Mouse (Mus musculus) spleen, postnatal 14 days (tissue): Measurements from ENCODE around the gene AI661453.
"Not testable (repeated sequence)": the region's sequence is repeated elsewhere in the genome, so short reads cannot be mapped to it uniquely, and the experiment has no call there.

Experiments used
- DNase-seq, 2 experiments: peaks; one replicate each; pipeline ENCODE4 v3.0.0; 2021 to 2022; ENCODE audit warnings: low spot score in 2 of 2

The AI661453 gene

DNA sequence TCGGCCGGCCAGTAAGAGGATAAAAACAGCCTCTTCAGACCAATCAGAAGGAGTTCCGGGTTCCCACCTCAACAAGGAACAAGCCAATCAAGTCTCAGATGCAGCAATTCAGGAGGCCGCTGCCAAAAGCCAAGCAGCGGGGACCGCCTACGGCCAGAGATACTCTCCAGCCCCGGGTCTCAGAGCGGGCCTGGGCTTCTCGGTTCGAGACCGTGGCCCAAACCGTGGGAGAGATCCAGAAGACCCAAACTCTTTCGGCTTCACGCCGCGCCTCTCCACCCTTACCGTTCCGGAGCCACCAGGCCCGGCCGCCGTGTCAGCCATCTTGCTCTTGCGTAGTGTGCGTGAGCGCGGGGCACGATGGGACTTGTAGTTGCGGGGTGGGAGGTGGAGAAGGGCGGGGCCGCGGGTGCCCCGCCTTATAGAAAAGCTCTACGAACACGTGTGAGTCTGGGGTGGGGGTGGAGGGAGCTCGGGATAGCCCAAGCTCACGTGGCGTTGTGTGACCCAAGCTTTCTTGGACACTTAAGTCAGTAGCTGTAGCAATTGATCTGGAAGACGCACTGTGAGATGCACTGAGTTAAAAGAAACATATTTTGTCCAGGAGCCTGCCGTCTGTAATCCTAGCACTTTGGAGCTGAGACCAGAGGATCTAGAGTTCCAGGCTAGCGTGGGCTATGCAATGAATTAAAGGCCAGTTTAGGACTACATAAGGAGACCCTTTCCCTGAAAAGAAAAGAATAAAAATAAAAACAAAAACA is 65.7 kb downstream of the AI661453 start, which contains the start of gene Taf8:
Gene Taf8, minus strand, starts transcription at position 347 of the 761 bp plus-strand sequence.
- peak; percentile 85 to 88 for DNase-seq

GRCm38 (mm10) chr17:47502707-47503045 is 66.3 kb downstream of the AI661453 start:
- DNase-seq: not testable (repeated sequence)

DNA sequence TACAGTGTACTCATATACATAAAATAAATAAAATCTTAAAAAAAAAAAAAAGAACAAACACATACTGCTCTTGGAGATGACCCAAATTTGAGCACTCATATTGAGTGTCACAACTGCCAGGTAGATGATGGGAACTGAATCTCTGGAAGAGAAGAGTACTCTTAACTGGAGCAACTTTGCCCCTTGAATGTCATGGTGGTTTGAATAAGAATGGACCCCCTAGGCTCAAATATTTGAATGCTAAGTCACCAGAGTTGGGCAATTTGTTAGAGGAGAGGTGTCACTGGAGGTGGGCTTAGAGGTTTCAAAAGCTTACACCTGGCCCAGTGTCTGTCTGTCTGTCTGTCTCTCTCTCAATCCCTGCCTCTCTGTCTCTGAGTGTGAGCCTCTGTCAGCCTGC is 67.3 kb downstream of the AI661453 start:
- no peak for DNase-seq

DNA sequence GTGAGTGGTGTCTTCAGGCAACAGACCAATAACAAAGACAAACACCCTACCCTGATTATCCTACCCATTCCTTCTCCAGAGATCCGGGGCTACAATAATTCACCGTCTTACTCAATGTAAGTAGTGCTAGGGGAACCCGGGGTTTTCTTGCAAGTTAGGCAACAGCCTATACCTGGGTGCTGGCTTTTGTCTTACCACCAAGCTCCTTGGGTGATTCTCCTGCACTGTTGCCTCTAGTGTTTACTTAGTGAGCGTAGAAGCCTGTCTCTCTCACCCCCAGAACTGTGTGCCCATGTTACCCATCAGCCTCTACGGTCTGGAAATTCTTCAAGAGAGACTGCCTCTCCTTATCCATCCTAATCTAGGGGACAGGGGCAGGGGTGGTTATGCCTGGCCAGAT is 67.8 kb downstream of the AI661453 start:
- DNase-seq: no peak

GRCm38 (mm10) chr17:47504941-47505346 is 68.5 kb downstream of the AI661453 start, which contains the start of gene Ccnd3:
Ccnd3 (plus strand) TSS chr17:47505051.
- peak; percentile 66 to 73 for DNase-seq

DNA sequence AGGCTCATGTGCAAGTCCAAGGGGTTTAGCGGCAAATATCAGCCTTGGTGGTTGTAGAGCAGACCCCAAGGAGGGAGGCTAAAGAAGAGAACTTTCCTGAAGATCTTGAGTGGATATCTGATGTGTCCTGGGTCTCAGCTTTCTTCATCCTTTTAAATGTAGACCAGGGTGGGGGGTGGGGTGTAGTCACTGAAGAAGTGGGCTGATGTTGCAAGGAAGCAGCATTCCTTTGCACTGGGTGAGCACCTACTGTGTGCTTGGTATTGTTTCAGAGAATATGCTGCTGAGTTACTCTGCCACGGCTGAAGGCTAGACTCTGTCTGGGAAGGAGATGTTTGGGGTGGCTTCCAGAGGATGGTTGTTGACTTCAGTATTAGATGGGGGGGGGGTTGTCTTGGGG is 69.2 kb downstream of the AI661453 start:
- no peak for DNase-seq

DNA sequence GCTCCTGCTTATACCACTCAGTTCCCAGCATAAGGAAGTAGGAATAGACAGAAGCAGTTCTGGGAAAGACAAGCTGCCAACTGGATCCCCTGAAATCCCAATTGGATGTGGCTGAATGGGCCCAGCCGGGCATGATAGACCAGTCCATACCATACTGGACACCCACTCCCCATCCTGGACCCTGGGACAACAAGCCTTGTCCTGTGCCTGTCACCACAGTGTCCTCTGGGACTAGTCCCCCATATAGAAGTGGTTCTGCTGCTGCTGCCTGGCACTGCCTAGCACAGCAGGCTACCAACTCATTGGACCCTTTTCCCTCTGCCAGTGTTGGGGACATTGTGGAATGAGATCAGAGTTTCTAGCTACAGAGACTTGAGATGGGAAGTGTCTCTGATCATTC is 69.6 kb downstream of the AI661453 start:
- no peak for DNase-seq

GRCm38 (mm10) chr17:47506697-47507096 is 70.3 kb downstream of the AI661453 start:
- DNase-seq: no peak

GRCm38 (mm10) chr17:47507523-47507922 is 71.1 kb downstream of the AI661453 start:
- no peak for DNase-seq

GRCm38 (mm10) chr17:47508012-47508608 is 71.7 kb downstream of the AI661453 start:
- DNase-seq: peak; percentile 89

DNA sequence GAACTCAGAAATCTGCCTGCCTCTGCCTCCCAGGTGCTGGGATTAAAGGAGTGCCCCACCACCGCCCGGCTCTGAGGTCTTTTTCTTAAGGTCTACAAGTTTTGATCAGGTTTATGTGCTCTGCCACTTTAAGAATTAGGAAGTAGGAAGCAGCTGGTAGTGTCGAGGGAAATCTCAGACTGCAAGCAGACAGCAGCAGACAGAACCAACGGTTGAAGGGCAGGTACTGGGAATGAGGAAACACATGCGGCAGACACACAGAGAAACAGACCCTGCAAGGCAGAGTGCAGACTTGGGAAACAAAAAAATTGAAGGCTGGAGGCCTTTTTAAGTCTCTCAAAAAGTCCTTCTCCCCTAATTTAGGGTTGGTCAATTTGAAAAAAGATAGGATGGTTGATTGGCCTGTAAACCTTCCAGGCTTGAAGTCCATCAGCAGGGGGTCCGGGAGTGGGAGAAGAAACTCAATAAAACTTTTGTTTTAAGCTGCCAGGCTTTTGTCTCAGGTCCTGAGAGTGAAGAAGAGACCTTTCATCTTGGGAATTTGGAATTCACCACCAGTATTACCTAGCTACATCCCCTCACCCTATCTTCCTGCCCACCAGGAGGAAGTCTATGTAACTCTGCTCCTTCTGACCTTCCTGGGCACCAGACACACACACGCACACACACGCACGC is 72.8 kb downstream of the AI661453 start:
- no peak for DNase-seq

DNA sequence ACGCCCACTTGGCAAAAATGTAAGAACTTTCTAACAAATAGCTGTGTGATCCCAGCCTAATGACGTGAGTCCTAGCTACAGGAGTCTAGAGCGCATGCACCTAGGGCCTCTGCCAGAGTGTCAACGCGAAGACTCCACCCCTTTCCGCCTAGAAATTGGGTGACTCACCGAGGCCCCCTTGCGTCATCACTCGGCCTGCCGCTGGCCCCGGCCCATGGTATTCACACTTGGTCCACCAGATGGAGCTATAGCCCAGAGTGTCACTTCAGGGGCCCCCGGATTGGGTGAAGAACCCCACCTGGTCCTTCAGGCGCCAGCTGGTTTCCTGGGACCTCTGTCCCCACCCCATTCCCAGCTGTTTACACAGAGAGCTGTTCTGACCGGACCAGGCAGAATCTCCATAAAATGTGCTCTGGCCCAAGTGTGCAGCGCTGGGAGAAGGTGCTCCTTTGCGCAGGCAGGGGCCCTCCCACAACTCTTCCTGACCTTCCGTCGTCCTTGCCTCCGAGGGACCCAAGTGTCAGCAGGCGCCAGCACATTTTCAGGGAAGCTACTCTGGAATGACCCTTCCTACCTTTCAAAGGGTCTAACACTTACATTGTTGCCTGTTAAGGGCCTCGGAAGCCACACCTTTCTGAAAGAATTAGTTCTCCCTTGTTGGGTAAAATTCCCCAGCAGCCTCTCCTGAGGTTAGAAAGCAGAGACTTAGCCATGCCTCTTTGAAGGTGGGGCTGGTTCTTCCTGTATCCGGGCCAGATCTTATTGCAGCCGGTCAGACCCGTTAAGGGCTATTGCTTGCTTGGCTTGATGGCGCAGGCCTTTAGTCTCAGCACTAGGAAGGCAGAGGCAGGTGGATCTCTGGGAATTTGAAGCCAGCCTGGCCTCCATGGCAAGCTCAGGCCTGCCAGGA is 75.0 kb downstream of the AI661453 start:
- DNase-seq: peak; percentile 97 to 99

DNA sequence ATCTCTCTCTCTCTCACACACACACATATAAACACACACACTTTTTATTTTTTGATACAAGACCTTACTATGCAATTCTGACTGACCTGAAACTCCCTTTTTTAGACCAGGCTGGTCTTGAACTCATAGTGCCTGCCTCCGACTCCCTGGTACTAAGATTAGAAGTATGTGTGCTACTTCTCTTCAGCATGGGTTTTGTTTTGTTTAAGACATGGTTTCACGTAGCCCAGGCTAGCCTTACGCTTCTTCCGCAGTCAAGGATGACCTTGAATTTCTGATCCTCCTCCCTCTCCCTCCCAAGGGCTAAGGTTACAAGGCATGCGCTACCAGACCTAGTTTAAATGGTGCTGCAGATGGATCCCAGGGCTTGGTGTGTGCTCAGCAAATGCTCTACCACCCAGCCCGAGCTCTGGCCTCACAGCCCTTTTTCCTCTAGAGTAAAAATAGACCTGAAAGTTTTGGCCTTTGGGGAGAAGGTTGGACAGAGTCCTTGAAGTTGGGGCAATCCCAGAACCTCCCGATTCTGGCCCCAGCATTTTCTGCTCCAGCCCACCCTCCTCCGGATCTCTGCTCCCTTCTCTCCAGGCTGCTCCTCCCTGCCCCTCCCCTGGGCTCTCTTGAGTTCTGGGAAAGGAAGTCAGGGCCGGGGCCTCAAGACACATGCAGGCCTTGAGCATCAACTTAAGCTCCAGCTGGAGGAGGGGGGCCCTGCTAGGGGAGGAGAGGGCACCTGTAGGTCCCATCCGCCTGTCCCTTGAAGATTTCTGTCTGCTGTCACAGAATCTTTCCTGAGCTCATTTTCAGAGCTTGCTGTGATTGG is 76.8 kb downstream of the AI661453 start:
- DNase-seq: no peak

GRCm38 (mm10) chr17:47515180-47515844 is 78.9 kb downstream of the AI661453 start:
- no peak for DNase-seq

- no peak for DNase-seq
Observed at GRCm38 (mm10) chr17:47516232-47516631, 79.8 kb downstream of the AI661453 start.

DNA sequence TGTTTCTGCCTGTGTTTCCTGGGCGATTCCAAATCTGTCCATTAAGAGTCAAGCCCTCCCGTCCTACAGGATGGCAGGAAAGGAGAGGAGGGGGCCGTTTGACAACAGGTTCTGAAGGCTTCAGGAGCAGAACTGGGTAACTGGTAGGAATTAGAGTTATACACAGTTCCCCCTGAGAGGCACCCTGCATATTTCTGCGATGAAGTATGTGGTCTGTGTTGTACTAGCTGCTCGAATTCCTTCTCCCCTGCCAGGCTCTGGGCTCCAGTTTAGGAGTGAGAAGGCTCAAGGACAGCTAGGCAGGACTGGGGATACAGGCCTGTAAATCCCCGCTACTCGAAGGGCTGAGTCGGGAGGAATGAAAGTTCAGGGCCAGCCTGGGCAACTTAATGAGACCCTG is 81.8 kb downstream of the AI661453 start:
- DNase-seq: no peak
